Mouse (Mus musculus) CH12.LX (cell line): ENCODE data around the gene Ccnc. TPM values are rescaled to one million over a fixed set of nuclear protein-coding genes. Genes with fewer than 3 reads are reported as not detected.

Experiments
- DNase-seq: peaks from one replicate; pipeline ENCODE4 v3.0.0-alpha.2; 2013; ENCODE audit errors: extremely low read depth
- H3K27ac ChIP-seq: 2 replicates; pipeline ENCODE4 v1.5.1; 2012; ENCODE audit warnings: low read depth, mild to moderate bottlenecking, control low read depth, moderate library complexity; ENCODE audit not compliant: insufficient read depth
- H3K27me3 ChIP-seq: replicated peaks from 2 replicates; pipeline ENCODE3; 2012; ENCODE audit warnings: inconsistent platforms
- H3K36me3 ChIP-seq, 2 experiments: replicated peaks in 1 of 2; 2 replicates each; pipeline versions ENCODE3 to v1.6.1; 2012; ENCODE audit warnings: inconsistent platforms in 1 of 2, low read length in 1 of 2, mild to moderate bottlenecking in 1 of 2, mixed read lengths in 1 of 2, moderate library complexity in 1 of 2; ENCODE audit not compliant: control insufficient read depth in 1 of 2, insufficient read depth in 1 of 2
- H3K4me1 ChIP-seq, 2 experiments: 2 replicates each; pipeline ENCODE4 v1.6.1; 2012; ENCODE audit warnings: inconsistent platforms in 1 of 2, moderate library complexity in 1 of 2; ENCODE audit not compliant: insufficient read depth in 2 of 2, control insufficient read depth in 1 of 2
- H3K4me2 ChIP-seq: 2 replicates; pipeline ENCODE4 v1.6.1; 2012; ENCODE audit warnings: low read depth, mild to moderate bottlenecking, control low read depth; ENCODE audit not compliant: poor library complexity, insufficient read depth, severe bottlenecking
- H3K4me3 ChIP-seq, 3 experiments: fragments of 150-350 bp in 1 of 3; sonication (generic) in 1 of 3; replicated peaks in 1 of 3; 2 replicates each; pipeline versions ENCODE3 to v1.5.1; 2011 to 2012; ENCODE audit warnings: low read depth in 2 of 3, low read length in 2 of 3, mild to moderate bottlenecking in 2 of 3, moderate library complexity in 2 of 3, control low read depth in 1 of 3, improper control_type of control experiment in 1 of 3, inconsistent platforms in 1 of 3, mixed read lengths in 1 of 3; ENCODE audit not compliant: poor library complexity in 1 of 3
- H3K79me2 ChIP-seq: replicated peaks from 2 replicates; pipeline ENCODE4 v1.6.1; 2012; ENCODE audit warnings: mild to moderate bottlenecking, moderate library complexity; ENCODE audit not compliant: control insufficient read depth, poor library complexity, insufficient read depth, severe bottlenecking; ENCODE audit errors: extremely low read depth
- H3K9ac ChIP-seq: 2 replicates; pipeline ENCODE4 v1.6.1; 2012; ENCODE audit warnings: low read depth, mild to moderate bottlenecking, control low read depth, moderate library complexity; ENCODE audit not compliant: insufficient read depth
- H3K9me3 ChIP-seq: replicated peaks from 2 replicates; pipeline ENCODE3; 2012; ENCODE audit warnings: low read length, inconsistent platforms, mixed read lengths
- BHLHE40 ChIP-seq: IDR thresholded peaks from 2 replicates; pipeline ENCODE4 v1.6.1; 2011; ENCODE audit warnings: mild to moderate bottlenecking, low read depth, low read length, improper control_type of control experiment
- CHD1 ChIP-seq: IDR thresholded peaks from 2 replicates; pipeline ENCODE4 v1.6.1; 2012; ENCODE audit warnings: low read depth, low read length, improper control_type of control experiment, inconsistent platforms
- CHD2 ChIP-seq: IDR thresholded peaks from 2 replicates; pipeline ENCODE4 v1.6.1; 2011; ENCODE audit warnings: low read length, improper control_type of control experiment
- E2F4 ChIP-seq: IDR thresholded peaks from 2 replicates; pipeline ENCODE4 v1.6.1; 2011; ENCODE audit warnings: low read depth, low read length, improper control_type of control experiment; ENCODE audit not compliant: insufficient replicate concordance
- ELF1 ChIP-seq: IDR thresholded peaks from 2 replicates; pipeline ENCODE4 v1.6.1; 2014; ENCODE audit warnings: low read depth, mild to moderate bottlenecking, inconsistent platforms, low read length, improper control_type of control experiment
- GABPA ChIP-seq: IDR thresholded peaks from 2 replicates; pipeline ENCODE4 v1.6.1; 2012; ENCODE audit warnings: low read depth, low read length, improper control_type of control experiment, inconsistent platforms; ENCODE audit not compliant: insufficient replicate concordance
- IRF4 ChIP-seq: IDR thresholded peaks from 2 replicates; pipeline ENCODE4 v1.6.1; 2014; ENCODE audit warnings: low read depth, mild to moderate bottlenecking, inconsistent platforms, low read length, improper control_type of control experiment
- JUND ChIP-seq: conservative IDR thresholded peaks from 2 replicates; pipeline ENCODE4 v1.6.1; 2011; ENCODE audit warnings: low read depth, low read length, improper control_type of control experiment
- KAT2A ChIP-seq: IDR thresholded peaks from 2 replicates; pipeline ENCODE4 v1.6.1; 2012; ENCODE audit warnings: low read length, improper control_type of control experiment, inconsistent platforms; ENCODE audit not compliant: insufficient replicate concordance
- MAFK ChIP-seq: IDR thresholded peaks from 2 replicates; pipeline ENCODE4 v1.6.1; 2011; ENCODE audit warnings: low read length, improper control_type of control experiment; ENCODE audit not compliant: insufficient replicate concordance
- MAZ ChIP-seq: IDR thresholded peaks from 2 replicates; pipeline ENCODE4 v1.6.1; 2012; ENCODE audit warnings: low read depth, mild to moderate bottlenecking, inconsistent platforms, low read length, improper control_type of control experiment, moderate library complexity
- MEF2A ChIP-seq: IDR thresholded peaks from 2 replicates; pipeline ENCODE4 v1.6.1; 2014; ENCODE audit warnings: low read depth, mild to moderate bottlenecking, inconsistent platforms, low read length, improper control_type of control experiment, borderline replicate concordance
- MXI1 ChIP-seq: IDR thresholded peaks from 2 replicates; pipeline ENCODE4 v1.6.1; 2011; ENCODE audit warnings: mild to moderate bottlenecking, low read depth, low read length, improper control_type of control experiment
- MYC ChIP-seq: IDR thresholded peaks from 2 replicates; pipeline ENCODE4 v1.6.1; 2011; ENCODE audit warnings: low read depth, mild to moderate bottlenecking, improper control_type of control experiment, low read length
- NELFE ChIP-seq: IDR thresholded peaks from 2 replicates; pipeline ENCODE4 v1.6.1; 2011; ENCODE audit warnings: low read depth, low read length, improper control_type of control experiment
- NRF1 ChIP-seq: IDR thresholded peaks from 2 replicates; pipeline ENCODE4 v1.6.1; 2014; ENCODE audit warnings: low read depth, mild to moderate bottlenecking, inconsistent platforms, low read length, improper control_type of control experiment, moderate library complexity
- PAX5 ChIP-seq: IDR thresholded peaks from 2 replicates; pipeline ENCODE4 v1.6.1; 2012; ENCODE audit warnings: low read length, inconsistent platforms, mixed read lengths
- POLR2A ChIP-seq: IDR thresholded peaks from 2 replicates; pipeline ENCODE4 v1.6.1; 2011; ENCODE audit warnings: low read depth, mild to moderate bottlenecking, improper control_type of control experiment, low read length
- POLR2AphosphoS2 ChIP-seq: IDR thresholded peaks from 2 replicates; pipeline ENCODE4 v1.6.1; 2011; ENCODE audit warnings: low read depth, low read length, improper control_type of control experiment
- RAD21 ChIP-seq: IDR thresholded peaks from 2 replicates; pipeline ENCODE4 v1.6.1; 2011; ENCODE audit warnings: low read depth, mild to moderate bottlenecking, low read length, improper control_type of control experiment, moderate library complexity
- SIN3A ChIP-seq: IDR thresholded peaks from 2 replicates; pipeline ENCODE4 v1.6.1; 2012; ENCODE audit warnings: low read length, improper control_type of control experiment, inconsistent platforms
- SMC3 ChIP-seq: IDR thresholded peaks from 2 replicates; pipeline ENCODE4 v1.6.1; 2011; ENCODE audit warnings: low read depth, low read length, improper control_type of control experiment
- TBP ChIP-seq: conservative IDR thresholded peaks from 2 replicates; pipeline ENCODE4 v1.6.1; 2011; ENCODE audit warnings: low read depth, low read length, improper control_type of control experiment
- TCF12 ChIP-seq: IDR thresholded peaks from 2 replicates; pipeline ENCODE4 v1.6.1; 2014; ENCODE audit warnings: low read depth, mild to moderate bottlenecking, inconsistent platforms, low read length, improper control_type of control experiment
- UBTF ChIP-seq: IDR thresholded peaks from 2 replicates; pipeline ENCODE4 v1.6.1; 2012; ENCODE audit warnings: low read depth, mild to moderate bottlenecking, inconsistent platforms, low read length, improper control_type of control experiment, moderate library complexity
- USF1 ChIP-seq: IDR thresholded peaks from 2 replicates; pipeline ENCODE4 v1.6.1; 2014; ENCODE audit warnings: low read depth, mild to moderate bottlenecking, inconsistent platforms, low read length, improper control_type of control experiment
- USF2 ChIP-seq: conservative IDR thresholded peaks from 2 replicates; pipeline ENCODE4 v1.6.1; 2011; ENCODE audit warnings: low read depth, low read length, improper control_type of control experiment
- ZKSCAN1 ChIP-seq: IDR thresholded peaks from 2 replicates; pipeline ENCODE4 v1.6.1; 2012; ENCODE audit warnings: low read depth, inconsistent platforms, low read length, improper control_type of control experiment, borderline replicate concordance
- ZMIZ1 ChIP-seq: IDR thresholded peaks from 2 replicates; pipeline ENCODE4 v1.6.1; 2012; ENCODE audit warnings: low read depth, mild to moderate bottlenecking, inconsistent platforms, low read length, improper control_type of control experiment
- ZNF384 ChIP-seq: IDR thresholded peaks from 2 replicates; pipeline ENCODE4 v1.6.1; 2012; ENCODE audit warnings: low read depth, low read length, improper control_type of control experiment, inconsistent platforms
- dilution Hi-C: fragments of 300-500 bp; cut with MboI; formaldehyde crosslinking; loops from 2 replicates; pipeline ENCODE4 v1.14.3; 2020; ENCODE audit warnings: low sequenced_read_pairs; ENCODE audit not compliant: extremely low pct_unique_long_range_greater_than_20kb, extremely low pct_ligation_motif_present
- in situ Hi-C: fragments of 300-500 bp; cut with MboI; formaldehyde crosslinking; loops from 3 replicates; pipeline ENCODE4 v1.14.3; 2019; ENCODE audit warnings: low sequenced_read_pairs, low pct_ligation_motif_present, low pct_unique_long_range_greater_than_20kb, mixed read lengths
- polyA plus RNA-seq: library from polyadenylated mRNA; unstranded; fragments of >175 nt; gene quantifications from 2 replicates; pipeline ENCODE4 v1.2.1, GENCODE M21; 2012; ENCODE audit warnings: low read depth; ENCODE audit not compliant: insufficient read length
- total RNA-seq, 2 experiments: library from RNA; depleted of rRNA; stranded (reverse); fragments of 300-350 nt in 1 of 2; fragments of >200 nt in 1 of 2; gene quantifications; 2 replicates each; pipeline ENCODE4 v1.2.3; 2012 to 2014

Ccnc gene
- total and polyA plus RNA-seq, 3 experiments, result 20.7 to 61.4 (median 32.3) TPM

- in situ Hi-C loops, result no loop called here
- H3K9ac ChIP-seq, result peak overlapping the region; percentile 93
- TF ChIP-seq CHD1 (peak; percentile 48; the same call in 1 of the 2 replicates), NRF1 (no peak), ZNF384 (no peak), SIN3A (peak; percentile 45; the same call in 1 of the 2 replicates), CHD2 (0 out of 2 replicates have a peak, but pooled peaks have one; percentile 43)
- H3K4me3 ChIP-seq, result peak overlapping the region; percentile 80 to 96 (median 91)
- H3K79me2 ChIP-seq, result peaks cover 5% of the 10 kb centered on the region; the same call in 1 of the 2 replicates
- H3K27me3 ChIP-seq, result no peaks in the 10 kb centered on the region
- dilution Hi-C loops, result no loop called here
- H3K4me1 ChIP-seq, result peaks cover 0 to 13% of the 10 kb centered on the region in 2 experiments; a peak in 2 of 4 replicates
- peaks cover 0 to 7% of the 10 kb centered on the region in 2 experiments for H3K36me3 ChIP-seq
- no peak for DNase-seq
- H3K9me3 ChIP-seq, result peaks cover 3% of the 10 kb centered on the region
- H3K27ac ChIP-seq, result no peak overlapping the region
- peak overlapping the region; percentile 91 for H3K4me2 ChIP-seq
These were observed 38.8 kb downstream of the Ccnc start for GRCm38 (mm10) chr4:21766171-21766862.

- peak within 1 kb of the TSS; percentile 80 to 96 (median 91) for H3K4me3 ChIP-seq
- H3K27ac ChIP-seq, result no peak within 1 kb of the TSS
- H3K27me3 ChIP-seq, result no peaks in the 10 kb centered on the region
- H3K79me2 ChIP-seq, result peaks cover 5% of the 10 kb centered on the region; the same call in 1 of the 2 replicates
- peak within 1 kb of the TSS; percentile 93 for H3K9ac ChIP-seq
- peaks cover 0 to 13% of the 10 kb centered on the region in 2 experiments; a peak in 2 of 4 replicates for H3K4me1 ChIP-seq
- H3K36me3 ChIP-seq, result peaks cover 0 to 4% of the 10 kb centered on the region in 2 experiments
- H3K4me2 ChIP-seq, result peak within 1 kb of the TSS; percentile 91
- in situ Hi-C loops, result no loop called here
- peak; percentile 78 for DNase-seq
- dilution Hi-C loops, result no loop called here
- peaks cover 3% of the 10 kb centered on the region for H3K9me3 ChIP-seq
- TF ChIP-seq POLR2A, result peak; percentile 66
- TF ChIP-seq GABPA, result no peak
- TF ChIP-seq IRF4, result peak; percentile 45; the same call in 1 of the 2 replicates
- TF ChIP-seq NRF1, result no peak
- no peak for TF ChIP-seq MEF2A
- TF ChIP-seq CHD1, result no peak
- TF ChIP-seq ELF1, result peak; percentile 84
- TF ChIP-seq MYC, result 0 out of 2 replicates have a peak, but pooled peaks have one; percentile 26
- TF ChIP-seq MAZ, result no peak
- no peak for TF ChIP-seq PAX5
- TF ChIP-seq BHLHE40, result no peak
- no peak for TF ChIP-seq KAT2A
- TF ChIP-seq MXI1, result peak; percentile 23; the same call in 1 of the 2 replicates
- TF ChIP-seq JUND, result no peak
- no peak for TF ChIP-seq UBTF
- no peak for TF ChIP-seq TBP
- no peak for TF ChIP-seq CHD2
- no peak for TF ChIP-seq ZKSCAN1
- no peak for TF ChIP-seq E2F4
- no peak for TF ChIP-seq MAFK
- peak; percentile 37; the same call in 1 of the 2 replicates for TF ChIP-seq TCF12
- peak; percentile 62; the same call in 1 of the 2 replicates for TF ChIP-seq NELFE
- TF ChIP-seq SIN3A, result no peak; the same call in 1 of the 2 replicates
- no peak for TF ChIP-seq USF2
- TF ChIP-seq RAD21, result peak; percentile 34
- 0 out of 2 replicates have a peak, but pooled peaks have one; percentile 33 for TF ChIP-seq ZMIZ1
- no peak for TF ChIP-seq USF1
- no peak for TF ChIP-seq POLR2AphosphoS2
- peak; percentile 26; the same call in 1 of the 2 replicates for TF ChIP-seq SMC3
- no peak for TF ChIP-seq ZNF384
These were observed 39.4 kb downstream of the Ccnc start, which contains the start of the genes Usp45 and Tstd3 for GRCm38 (mm10) chr4:21766863-21767304. Usp45 (plus strand) TSS chr4:21767156. Tstd3 (minus strand) TSS chr4:21767212.
